Mouse (Mus musculus) midbrain, embryonic 16.5 days (tissue): ENCODE data around the gene Arhgef9. TPM values are rescaled to one million over a fixed set of nuclear protein-coding genes. Genes with fewer than 3 reads are reported as not detected.

Experiments
- ATAC-seq: fragments of 200-750 bp; cut with Nextera tagmentation; 2 replicates; pipeline ENCODE4 v1.8.0; 2017; ENCODE audit warnings: moderate TSS enrichment
- H3K27ac ChIP-seq: fragments of 300-500 bp; sonication (generic); 2 replicates; pipeline ENCODE4 v1.5.1; 2014; ENCODE audit warnings: mild to moderate bottlenecking, low read length, mixed read lengths
- H3K27me3 ChIP-seq: fragments of 300-500 bp; sonication (generic); 2 replicates; pipeline ENCODE4 v1.6.1; 2014; ENCODE audit warnings: low read depth, low read length, mixed read lengths; ENCODE audit not compliant: control insufficient read depth, insufficient read depth
- H3K36me3 ChIP-seq: fragments of 300-500 bp; sonication (generic); 2 replicates; pipeline ENCODE4 v1.6.1; 2014; ENCODE audit warnings: mild to moderate bottlenecking, low read length, moderate library complexity, mixed read lengths; ENCODE audit not compliant: control insufficient read depth, insufficient read depth
- H3K4me1 ChIP-seq: fragments of 300-500 bp; sonication (generic); 2 replicates; pipeline ENCODE4 v1.6.1; 2014; ENCODE audit warnings: mild to moderate bottlenecking, low read length, mixed read lengths; ENCODE audit not compliant: control insufficient read depth, insufficient read depth
- H3K4me2 ChIP-seq: fragments of 300-500 bp; sonication (generic); 2 replicates; pipeline ENCODE4 v1.6.1; 2014; ENCODE audit warnings: mild to moderate bottlenecking, low read length, mixed read lengths
- H3K4me3 ChIP-seq: fragments of 300-500 bp; sonication (generic); 2 replicates; pipeline ENCODE4 v1.5.1; 2014; ENCODE audit warnings: low read depth, mild to moderate bottlenecking, low read length, moderate library complexity, mixed read lengths
- H3K9ac ChIP-seq: fragments of 300-500 bp; sonication (generic); 2 replicates; pipeline ENCODE4 v1.6.1; 2014; ENCODE audit warnings: low read depth, low read length, mixed read lengths
- H3K9me3 ChIP-seq: fragments of 300-500 bp; sonication (generic); replicated peaks from 2 replicates; pipeline ENCODE4 v1.6.1; 2014; ENCODE audit warnings: mild to moderate bottlenecking, low read length, mixed read lengths; ENCODE audit not compliant: control insufficient read depth, poor library complexity, severe bottlenecking
- WGBS: fragments of 180-500 bp; shearing (Covaris S2); extraction: QIAGEN DNeasy Blood & Tissue Kit; methylation state at CpG from one replicate; pipeline ENCODE4 v1.1.7; 2014; 5-methylcytosine and 5-hydroxymethylcytosine counted together
- polyA plus RNA-seq: library from polyadenylated mRNA; unstranded; fragments of >200 nt; fragmentation: Nextera tagmentation; extraction: Ambion mirVana; gene quantifications from 2 replicates; pipeline ENCODE4 v1.2.1, GENCODE M21; 2015

Gene Arhgef9
- 46.9 and 48.4 TPM in 2 replicates for polyA plus RNA-seq

DNA sequence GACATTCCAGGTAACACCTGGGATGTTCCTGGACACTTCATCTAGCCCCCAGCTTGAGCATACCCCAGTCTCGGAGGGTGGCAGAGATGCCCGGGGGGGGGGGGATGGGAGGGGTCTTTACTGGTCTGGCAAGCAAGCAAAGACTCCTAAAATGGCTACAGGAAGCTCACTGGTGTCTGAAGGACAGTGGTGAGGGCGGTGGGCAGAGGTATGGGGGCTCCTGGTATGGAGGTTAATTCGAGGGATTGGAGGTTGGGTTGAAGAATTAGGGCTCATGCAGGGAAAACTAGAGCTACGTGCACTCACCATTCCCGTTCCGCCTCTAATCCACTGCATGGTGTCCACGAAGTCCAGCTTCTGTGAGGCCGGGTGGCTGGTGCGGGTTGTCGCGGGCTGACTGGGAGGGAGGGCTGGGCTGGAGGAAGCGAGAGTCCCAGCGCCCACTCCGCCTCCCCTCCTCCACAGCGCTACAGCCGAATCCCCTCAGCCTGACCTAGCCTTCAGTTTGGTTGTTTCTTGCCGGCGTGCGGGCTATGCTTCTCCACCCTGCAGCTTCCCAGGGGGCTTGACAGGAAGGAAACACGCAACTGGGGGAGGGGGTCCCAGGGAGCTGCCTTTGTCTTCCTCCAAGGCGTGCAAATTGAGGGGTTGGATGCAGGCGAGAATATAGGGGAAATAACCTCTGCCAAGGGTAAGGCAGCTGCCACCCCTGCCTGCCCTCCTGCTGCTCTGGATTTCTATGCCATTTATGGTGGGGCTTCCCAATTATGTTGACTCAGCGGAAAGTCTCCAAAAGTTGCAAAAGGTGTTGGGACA lies at the start of gene Arhgef9:
Gene Arhgef9 (minus strand): TSS at position 753 of the 816 bp plus-strand sequence.
- Histone ChIP-seq H3K9ac (peak within 1 kb of the TSS; percentile 73), H3K4me1 (peaks cover 5% of the 10 kb centered on the region), H3K27me3 (no peaks in the 10 kb centered on the region), H3K4me3 (peak within 1 kb of the TSS; percentile 47), H3K36me3 (no peaks in the 10 kb centered on the region), H3K27ac (peak within 1 kb of the TSS; percentile 81), H3K9me3 (no peaks in the 10 kb centered on the region), H3K4me2 (peak within 1 kb of the TSS; percentile 58)
- WGBS, result 18% methylated on average over 19 of the region's 24 CpGs
- peak; percentile 93 for ATAC-seq

DNA sequence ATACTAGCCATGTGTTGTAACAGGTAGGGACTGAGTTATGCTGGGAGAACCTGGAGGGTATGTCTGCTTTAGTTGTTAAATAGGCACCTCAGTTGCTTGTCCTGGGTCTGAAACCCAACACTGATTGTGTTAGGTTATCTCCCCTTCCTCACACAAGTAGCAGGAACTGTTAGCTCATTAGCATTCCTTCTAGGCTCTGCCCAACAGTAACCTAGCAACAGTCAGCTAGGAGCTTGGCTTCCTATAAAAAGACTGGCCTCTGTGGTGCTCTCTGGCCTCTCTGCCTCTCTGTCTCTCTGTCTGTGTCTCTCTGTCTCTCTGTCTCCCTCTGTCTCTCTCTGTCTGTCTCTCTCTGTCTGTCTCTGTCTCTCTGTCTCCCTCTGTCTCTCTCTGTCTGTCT lies 42.2 kb upstream of the Arhgef9 start:
- Histone ChIP-seq H3K4me3 (no peak overlapping the region), H3K36me3 (no peaks in the 10 kb centered on the region), H3K9me3 (no peaks in the 10 kb centered on the region), H3K27me3 (no peaks in the 10 kb centered on the region), H3K27ac (no peak overlapping the region), H3K4me1 (no peaks in the 10 kb centered on the region), H3K9ac (no peak overlapping the region), H3K4me2 (no peak overlapping the region)
- peak; percentile 89 for ATAC-seq

DNA sequence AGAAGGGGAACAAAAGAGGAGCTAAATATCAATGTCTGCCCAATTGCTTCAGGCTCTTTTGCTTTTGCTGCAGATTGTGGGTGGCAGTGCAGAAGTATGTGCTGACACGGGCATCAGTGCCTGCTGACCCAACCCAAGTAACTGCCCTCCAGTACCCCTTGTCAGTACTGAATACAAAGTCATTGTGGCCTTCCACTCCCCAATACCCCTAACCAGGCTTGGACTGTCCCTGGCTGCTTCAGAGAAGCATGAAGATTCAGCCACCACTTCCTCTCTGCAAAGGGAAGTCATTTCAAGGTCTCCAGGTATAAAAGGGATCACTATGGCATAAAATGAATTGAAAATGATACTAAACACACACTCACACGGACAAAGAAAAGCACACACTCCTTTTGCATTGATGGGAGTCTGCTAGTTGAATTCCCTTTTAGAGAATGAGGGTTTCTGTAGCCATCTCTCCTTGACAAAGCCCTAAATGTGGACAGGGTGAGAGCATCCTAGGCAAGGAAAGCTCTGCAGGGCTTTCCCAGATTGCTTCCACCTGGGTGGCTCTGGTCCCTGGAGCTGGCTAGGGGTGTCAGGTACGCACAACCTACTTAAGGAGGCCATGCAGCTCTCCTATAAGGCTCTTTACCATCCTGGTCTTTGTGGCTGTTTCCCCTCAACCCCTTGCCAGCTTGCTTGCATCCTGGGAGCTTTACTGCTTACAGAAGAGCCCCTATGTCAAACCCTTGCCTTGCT lies 1.1 kb downstream of the Arhgef9 start:
- H3K9ac ChIP-seq, result peak overlapping the region; percentile 73
- H3K4me3 ChIP-seq, result peak overlapping the region; percentile 47
- H3K4me2 ChIP-seq, result peak overlapping the region; percentile 58
- WGBS, result 32% methylated on average over 3 of the region's 3 CpGs
- H3K27me3 ChIP-seq, result no peaks in the 10 kb centered on the region
- H3K27ac ChIP-seq, result peak overlapping the region; percentile 81
- no peaks in the 10 kb centered on the region for H3K36me3 ChIP-seq
- peaks cover 5% of the 10 kb centered on the region for H3K4me1 ChIP-seq
- peak; percentile 61 for ATAC-seq
- no peaks in the 10 kb centered on the region for H3K9me3 ChIP-seq

DNA sequence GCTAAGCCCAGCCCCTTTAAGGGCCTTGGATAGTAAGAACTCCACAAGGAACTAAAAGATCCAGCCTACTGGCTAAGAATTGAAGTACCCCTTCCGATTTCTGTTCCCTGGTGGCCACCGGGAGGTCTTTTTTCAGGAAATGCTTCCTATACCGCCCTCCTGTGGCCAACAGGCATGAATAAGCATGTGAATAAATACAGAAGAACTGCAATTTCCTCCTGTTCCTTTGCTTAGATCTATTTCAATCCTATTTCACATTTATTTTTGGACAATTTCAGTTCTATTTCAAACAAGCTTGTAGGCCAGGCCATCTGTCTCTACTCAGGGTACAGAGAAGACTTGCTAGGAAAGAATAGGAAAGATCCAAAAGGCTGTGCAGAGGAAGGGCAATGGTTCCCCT lies 20.7 kb downstream of the Arhgef9 start:
- Histone ChIP-seq H3K9ac (no peak overlapping the region), H3K4me2 (no peak overlapping the region), H3K4me1 (no peaks in the 10 kb centered on the region), H3K27ac (no peak overlapping the region), H3K4me3 (no peak overlapping the region), H3K36me3 (no peaks in the 10 kb centered on the region), H3K9me3 (no peaks in the 10 kb centered on the region), H3K27me3 (no peaks in the 10 kb centered on the region)
- ATAC-seq, result no peak
- 22% methylated on average over 3 of the region's 3 CpGs for WGBS

DNA sequence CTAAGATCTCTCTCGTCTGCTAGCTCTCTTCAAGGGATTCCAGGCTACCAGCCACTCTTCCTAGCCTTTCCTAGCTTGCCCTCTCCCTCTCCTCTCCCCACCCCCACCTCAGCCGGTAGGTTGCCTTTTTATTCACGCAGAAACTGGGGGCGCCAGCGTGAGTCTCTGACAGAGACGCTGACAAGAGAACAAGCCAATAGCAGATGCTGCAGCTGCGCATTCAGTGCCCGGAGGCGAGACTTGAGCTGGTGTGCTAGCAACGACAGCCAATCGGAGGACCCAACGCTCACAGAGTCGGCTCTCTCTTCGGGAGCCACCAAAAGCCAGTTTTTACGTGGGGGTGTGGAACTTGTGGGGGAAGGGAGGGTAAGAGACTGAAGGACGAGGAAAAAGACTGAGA lies 30.3 kb downstream of the Arhgef9 start:
- ATAC-seq, result peak; percentile 99
- H3K4me3 ChIP-seq, result peak overlapping the region; percentile 42
- WGBS, result 12% methylated on average over 16 of the region's 16 CpGs
- H3K9me3 ChIP-seq, result no peaks in the 10 kb centered on the region
- H3K4me2 ChIP-seq, result peak overlapping the region; percentile 64
- H3K27me3 ChIP-seq, result no peaks in the 10 kb centered on the region
- peak overlapping the region; percentile 53 for H3K9ac ChIP-seq
- peaks cover 23% of the 10 kb centered on the region for H3K4me1 ChIP-seq
- H3K36me3 ChIP-seq, result no peaks in the 10 kb centered on the region
- peak overlapping the region; percentile 80 for H3K27ac ChIP-seq

DNA sequence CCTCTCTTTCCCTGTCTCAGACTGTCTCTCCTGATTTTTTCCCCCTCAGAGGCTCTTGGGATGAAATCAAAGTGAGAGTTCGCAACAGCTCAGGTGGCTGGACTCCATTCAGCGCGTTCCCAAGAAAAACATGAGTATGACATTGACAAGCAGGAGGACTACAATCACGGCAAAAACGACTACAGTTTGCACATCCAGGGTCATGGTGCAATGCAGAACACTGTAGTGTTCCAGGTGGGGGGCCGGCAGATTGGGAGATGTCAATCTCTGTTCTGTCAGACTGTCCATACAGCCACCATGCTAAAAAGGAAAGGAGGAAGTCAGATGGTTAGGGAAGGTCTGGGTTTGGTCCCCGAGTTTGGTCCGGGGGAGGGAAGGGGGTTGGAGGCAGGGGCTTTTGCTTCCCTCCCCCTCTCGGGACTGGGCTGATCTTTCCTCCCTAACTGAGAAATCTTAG lies 31.0 kb downstream of the Arhgef9 start:
- H3K27me3 ChIP-seq, result no peaks in the 10 kb centered on the region
- peak; percentile 51 for ATAC-seq
- peak overlapping the region; percentile 64 for H3K4me2 ChIP-seq
- WGBS, result 23% methylated on average over 9 of the region's 9 CpGs
- H3K4me3 ChIP-seq, result peak overlapping the region; percentile 42
- peak overlapping the region; percentile 53 for H3K9ac ChIP-seq
- peaks cover 23% of the 10 kb centered on the region for H3K4me1 ChIP-seq
- no peaks in the 10 kb centered on the region for H3K9me3 ChIP-seq
- peak overlapping the region; percentile 80 for H3K27ac ChIP-seq
- no peaks in the 10 kb centered on the region for H3K36me3 ChIP-seq

DNA sequence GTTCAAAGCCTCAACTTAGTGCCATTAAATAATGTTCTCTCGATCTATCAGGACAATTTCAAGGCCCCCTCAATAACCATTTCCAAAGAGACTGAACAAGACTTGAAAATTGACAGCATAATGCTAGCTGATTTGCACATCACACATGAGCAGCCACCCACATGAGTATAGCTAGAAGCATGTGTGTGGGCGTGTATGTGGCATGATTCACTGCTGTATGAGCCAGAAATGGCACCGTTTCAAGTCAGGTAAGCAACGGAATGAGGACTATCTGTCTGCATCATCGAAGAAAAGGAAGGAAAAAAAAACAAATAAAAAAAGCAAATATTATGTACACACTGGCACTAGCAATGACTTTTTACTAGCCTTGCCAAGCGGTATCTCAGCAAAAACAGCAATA lies 32.5 kb downstream of the Arhgef9 start:
- H3K9ac ChIP-seq, result no peak overlapping the region
- H3K36me3 ChIP-seq, result no peaks in the 10 kb centered on the region
- peaks cover 23% of the 10 kb centered on the region for H3K4me1 ChIP-seq
- H3K4me2 ChIP-seq, result peak overlapping the region; percentile 64
- no peak overlapping the region for H3K27ac ChIP-seq
- WGBS, result 39% methylated on average over 6 of the region's 6 CpGs
- H3K27me3 ChIP-seq, result no peaks in the 10 kb centered on the region
- ATAC-seq, result no peak
- no peaks in the 10 kb centered on the region for H3K9me3 ChIP-seq
- peak overlapping the region; percentile 21 for H3K4me3 ChIP-seq

DNA sequence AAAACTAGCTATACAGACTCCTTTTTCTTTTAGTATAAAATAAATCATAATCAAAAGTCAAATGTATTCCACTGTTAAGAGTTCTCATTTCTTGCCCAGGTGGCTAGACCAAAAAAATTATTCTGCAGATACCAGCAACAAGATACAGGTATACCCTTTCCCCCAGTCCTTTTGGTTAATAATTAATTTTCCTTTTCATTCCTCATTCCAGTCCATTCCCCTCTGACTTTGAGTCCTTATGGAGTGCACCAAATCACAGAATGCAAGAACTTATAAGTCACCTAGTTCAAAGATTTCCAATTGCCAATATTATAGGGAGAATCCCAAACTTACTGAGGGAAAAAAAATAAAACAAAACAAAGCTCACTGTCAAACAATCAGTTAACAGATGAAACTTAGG lies 33.2 kb downstream of the Arhgef9 start:
- no peaks in the 10 kb centered on the region for H3K27me3 ChIP-seq
- H3K4me1 ChIP-seq, result peaks cover 23% of the 10 kb centered on the region
- peak overlapping the region; percentile 21; the same call in 1 of the 2 replicates for H3K4me3 ChIP-seq
- ATAC-seq, result no peak
- H3K36me3 ChIP-seq, result no peaks in the 10 kb centered on the region
- no peaks in the 10 kb centered on the region for H3K9me3 ChIP-seq
- H3K9ac ChIP-seq, result no peak overlapping the region
- H3K27ac ChIP-seq, result no peak overlapping the region
- peak overlapping the region; percentile 64 for H3K4me2 ChIP-seq
